Mouse (Mus musculus) limb, embryonic 15.5 days (tissue): Measurements from ENCODE around the gene Tssc4. TPM values are rescaled to one million over a fixed set of nuclear protein-coding genes. Genes with fewer than 3 reads are reported as not detected.
A peak's percentile ranks its signal among the peaks of the same experiment; 100 is the strongest.

ENCODE experiments used
- ATAC-seq: fragments of 200-750 bp; cut with Nextera tagmentation; 2 replicates; pipeline ENCODE4 v1.8.0; 2017; ENCODE audit warnings: low read depth, moderate TSS enrichment; ENCODE audit not compliant: insufficient number of reproducible peaks, low FRiP score, low TSS enrichment
- H3K27ac ChIP-seq: fragments of 300-500 bp; sonication (generic); 2 replicates; pipeline ENCODE4 v1.5.1; 2015; ENCODE audit warnings: moderate library complexity, mild to moderate bottlenecking, inconsistent platforms
- H3K27me3 ChIP-seq: fragments of 300-500 bp; sonication (generic); 2 replicates; pipeline ENCODE4 v1.6.1; 2015; ENCODE audit warnings: inconsistent platforms
- H3K36me3 ChIP-seq: fragments of 300-500 bp; sonication (generic); 2 replicates; pipeline ENCODE4 v1.6.1; 2015; ENCODE audit warnings: inconsistent platforms
- H3K4me1 ChIP-seq: fragments of 300-500 bp; sonication (generic); 2 replicates; pipeline ENCODE4 v1.6.1; 2015; ENCODE audit warnings: inconsistent platforms
- H3K4me2 ChIP-seq: fragments of 300-500 bp; sonication (generic); 2 replicates; pipeline ENCODE4 v1.6.1; 2015; ENCODE audit warnings: mild to moderate bottlenecking, inconsistent platforms
- H3K4me3 ChIP-seq: fragments of 300-500 bp; sonication (generic); 2 replicates; pipeline ENCODE4 v1.5.1; 2015; ENCODE audit warnings: mild to moderate bottlenecking, inconsistent platforms
- H3K9ac ChIP-seq: fragments of 300-500 bp; sonication (generic); 2 replicates; pipeline ENCODE4 v1.6.1; 2015; ENCODE audit warnings: inconsistent platforms
- H3K9me3 ChIP-seq: fragments of 300-500 bp; sonication (generic); 2 replicates; pipeline ENCODE4 v1.6.1; 2016; ENCODE audit warnings: inconsistent platforms
- WGBS: fragments of 180-500 bp; shearing (Covaris S2); methylation state at CpG from one replicate; pipeline ENCODE4 v1.1.7; 2015; 5-methylcytosine and 5-hydroxymethylcytosine counted together
- polyA plus RNA-seq: library from polyadenylated mRNA; unstranded; fragments of >200 nt; fragmentation: Nextera tagmentation; extraction: Ambion mirVana; gene quantifications from 2 replicates; pipeline ENCODE4 v1.2.1, GENCODE M21; 2015

Gene Tssc4
- polyA plus RNA-seq, 1 experiment from 2014 or later: 97.1 TPM

- Histone ChIP-seq H3K4me2 (no peak overlapping the region), H3K4me3 (no peak overlapping the region), H3K27me3 (peaks cover 54% of the 10 kb centered on the region), H3K27ac (no peak overlapping the region), H3K9ac (no peak overlapping the region), H3K4me1 (peaks cover 25% of the 10 kb centered on the region), H3K9me3 (no peaks in the 10 kb centered on the region), H3K36me3 (no peaks in the 10 kb centered on the region)
- 60% methylated on average over 11 of the region's 11 CpGs for WGBS
- ATAC-seq: no peak
These were observed 36.3 kb downstream of the Tssc4 start for GRCm38 (mm10) chr7:143105258-143105897.

GRCm38 (mm10) chr7:143106062-143106461 lies 37.0 kb downstream of the Tssc4 start, which contains the start of gene Kcnq1:
TSS of gene Kcnq1 (plus strand) at chr7:143106362.
- H3K9me3 ChIP-seq: no peaks in the 10 kb centered on the region
- H3K27ac ChIP-seq: no peak within 1 kb of the TSS
- peaks cover 19% of the 10 kb centered on the region for H3K4me1 ChIP-seq
- H3K27me3 ChIP-seq: peaks cover 54% of the 10 kb centered on the region
- H3K9ac ChIP-seq: peak within 1 kb of the TSS; percentile 17; the same call in 1 of the 2 replicates
- H3K4me3 ChIP-seq: peak within 1 kb of the TSS; percentile 37
- ATAC-seq: no peak
- H3K4me2 ChIP-seq: peak within 1 kb of the TSS; percentile 73
- WGBS: 67% methylated on average over 4 of the region's 4 CpGs
- no peaks in the 10 kb centered on the region for H3K36me3 ChIP-seq

GRCm38 (mm10) chr7:143106672-143107465 lies 37.8 kb downstream of the Tssc4 start:
- Histone ChIP-seq H3K9me3 (no peaks in the 10 kb centered on the region), H3K4me2 (peak overlapping the region; percentile 73), H3K9ac (peak overlapping the region; percentile 17; the same call in 1 of the 2 replicates), H3K4me1 (peaks cover 19% of the 10 kb centered on the region), H3K27me3 (peaks cover 60% of the 10 kb centered on the region), H3K4me3 (peak overlapping the region; percentile 37), H3K27ac (no peak overlapping the region), H3K36me3 (no peaks in the 10 kb centered on the region)
- 6% methylated on average over 56 of the region's 57 CpGs for WGBS
- no peak for ATAC-seq

- Histone ChIP-seq H3K4me2 (no peak overlapping the region), H3K27me3 (peaks cover 60% of the 10 kb centered on the region)
- 36% methylated on average over 5 of the region's 5 CpGs for WGBS
These were observed 39.2 kb downstream of the Tssc4 start for GRCm38 (mm10) chr7:143108200-143108599.

GRCm38 (mm10) chr7:143108996-143109660 lies 40.1 kb downstream of the Tssc4 start:
- H3K4me1 ChIP-seq: peaks cover 19% of the 10 kb centered on the region
- no peak overlapping the region for H3K4me2 ChIP-seq
- H3K36me3 ChIP-seq: no peaks in the 10 kb centered on the region
- H3K9me3 ChIP-seq: no peaks in the 10 kb centered on the region
- no peak for ATAC-seq
- H3K4me3 ChIP-seq: no peak overlapping the region
- H3K27ac ChIP-seq: no peak overlapping the region
- WGBS: 31% methylated on average over 3 of the region's 3 CpGs
- peaks cover 60% of the 10 kb centered on the region for H3K27me3 ChIP-seq
- H3K9ac ChIP-seq: no peak overlapping the region

More at GRCm38 (mm10) chr7:143108200-143108599, 39.2 kb downstream of the Tssc4 start:
- H3K27ac ChIP-seq: no peak overlapping the region
- no peak overlapping the region for H3K9ac ChIP-seq
- no peaks in the 10 kb centered on the region for H3K9me3 ChIP-seq
- no peak for ATAC-seq
- H3K36me3 ChIP-seq: no peaks in the 10 kb centered on the region
- H3K4me3 ChIP-seq: no peak overlapping the region
- H3K4me1 ChIP-seq: peaks cover 19% of the 10 kb centered on the region

- no peak overlapping the region for H3K4me3 ChIP-seq
- H3K36me3 ChIP-seq: no peaks in the 10 kb centered on the region
- no peak overlapping the region for H3K9ac ChIP-seq
- 37% methylated on average over 3 of the region's 3 CpGs for WGBS
- H3K27ac ChIP-seq: no peak overlapping the region
- H3K27me3 ChIP-seq: peaks cover 58% of the 10 kb centered on the region
- no peak for ATAC-seq
- H3K9me3 ChIP-seq: no peaks in the 10 kb centered on the region
- no peak overlapping the region for H3K4me2 ChIP-seq
- peaks cover 19% of the 10 kb centered on the region for H3K4me1 ChIP-seq
These were observed 40.6 kb downstream of the Tssc4 start for GRCm38 (mm10) chr7:143109696-143110095.

GRCm38 (mm10) chr7:143110803-143111202 lies 41.8 kb downstream of the Tssc4 start:
- H3K4me1 ChIP-seq: peaks cover 19% of the 10 kb centered on the region
- ATAC-seq: no peak
- no peak overlapping the region for H3K4me3 ChIP-seq
- H3K36me3 ChIP-seq: no peaks in the 10 kb centered on the region
- no peaks in the 10 kb centered on the region for H3K9me3 ChIP-seq
- H3K4me2 ChIP-seq: no peak overlapping the region
- peaks cover 47% of the 10 kb centered on the region for H3K27me3 ChIP-seq
- no peak overlapping the region for H3K9ac ChIP-seq
- 58% methylated on average over 1 of the region's 1 CpGs for WGBS
- no peak overlapping the region for H3K27ac ChIP-seq

GRCm38 (mm10) chr7:143111719-143112118 lies 42.7 kb downstream of the Tssc4 start:
- H3K36me3 ChIP-seq: no peaks in the 10 kb centered on the region
- H3K9me3 ChIP-seq: no peaks in the 10 kb centered on the region
- H3K4me2 ChIP-seq: no peak overlapping the region
- H3K4me3 ChIP-seq: no peak overlapping the region
- H3K4me1 ChIP-seq: peaks cover 17% of the 10 kb centered on the region
- H3K27ac ChIP-seq: no peak overlapping the region
- peaks cover 38% of the 10 kb centered on the region for H3K27me3 ChIP-seq
- 59% methylated on average over 4 of the region's 4 CpGs for WGBS
- no peak for ATAC-seq
- no peak overlapping the region for H3K9ac ChIP-seq

- Histone ChIP-seq H3K4me3 (no peak overlapping the region), H3K4me1 (peaks cover 11% of the 10 kb centered on the region), H3K9ac (no peak overlapping the region), H3K4me2 (no peak overlapping the region), H3K9me3 (no peaks in the 10 kb centered on the region), H3K27me3 (peaks cover 31% of the 10 kb centered on the region), H3K27ac (no peak overlapping the region), H3K36me3 (no peaks in the 10 kb centered on the region)
- no peak for ATAC-seq
- 7% methylated on average over 1 of the region's 1 CpGs for WGBS
These were observed 43.3 kb downstream of the Tssc4 start for GRCm38 (mm10) chr7:143112395-143112794.

GRCm38 (mm10) chr7:143114773-143115172 lies 45.7 kb downstream of the Tssc4 start:
- no peaks in the 10 kb centered on the region for H3K9me3 ChIP-seq
- no peaks in the 10 kb centered on the region for H3K36me3 ChIP-seq
- no peak overlapping the region for H3K4me2 ChIP-seq
- H3K4me3 ChIP-seq: no peak overlapping the region
- H3K9ac ChIP-seq: no peak overlapping the region
- peaks cover 8% of the 10 kb centered on the region; the same call in 1 of the 2 replicates for H3K27me3 ChIP-seq
- H3K27ac ChIP-seq: no peak overlapping the region
- H3K4me1 ChIP-seq: peaks cover 13% of the 10 kb centered on the region
- ATAC-seq: no peak

GRCm38 (mm10) chr7:143116521-143116920 lies 47.5 kb downstream of the Tssc4 start:
- WGBS: 73% methylated on average over 5 of the region's 5 CpGs
- Histone ChIP-seq H3K36me3 (no peaks in the 10 kb centered on the region), H3K27ac (no peak overlapping the region), H3K27me3 (0 out of 2 replicates have a peak, but pooled peaks cover 3% of the 10 kb centered on the region), H3K9ac (no peak overlapping the region), H3K4me2 (no peak overlapping the region), H3K9me3 (no peaks in the 10 kb centered on the region), H3K4me3 (no peak overlapping the region), H3K4me1 (peaks cover 18% of the 10 kb centered on the region)
- no peak for ATAC-seq

GRCm38 (mm10) chr7:143119407-143119806 lies 50.4 kb downstream of the Tssc4 start:
- no peaks in the 10 kb centered on the region for H3K36me3 ChIP-seq
- peaks cover 37% of the 10 kb centered on the region for H3K4me1 ChIP-seq
- H3K4me2 ChIP-seq: no peak overlapping the region
- no peak for ATAC-seq
- no peak overlapping the region for H3K4me3 ChIP-seq
- H3K27ac ChIP-seq: 0 out of 2 replicates have a peak overlapping the region, but pooled peaks have one; percentile 7
- no peak overlapping the region for H3K9ac ChIP-seq
- 24% methylated on average over 1 of the region's 1 CpGs for WGBS
- no peaks in the 10 kb centered on the region for H3K9me3 ChIP-seq
- H3K27me3 ChIP-seq: no peaks in the 10 kb centered on the region
